Mouse (Mus musculus): ENCODE results near the gene Etd. TPM values are rescaled to one million over a fixed set of nuclear protein-coding genes. Genes with fewer than 3 reads are reported as not detected.
"Not testable (repeated sequence)": the region's sequence is repeated elsewhere in the genome, so short reads cannot be mapped to it uniquely, and the experiment has no call there.

Gene Etd
- polyA plus RNA-seq (2015; fragmentation: Nextera tagmentation; extraction: Ambion mirVana), result not detected in 2 replicates

- Histone ChIP-seq H3K36me3 (ENCODE audit: control insufficient read depth, insufficient read depth, low read length) (no peaks in the 10 kb centered on the region), H3K27ac (ENCODE audit: low read length) (no peak within 1 kb of the TSS), H3K4me1 (replicated peaks; ENCODE audit: control insufficient read depth, insufficient read depth, low read length) (no peaks in the 10 kb centered on the region), H3K4me2 (ENCODE audit: low read depth, low read length) (no peak within 1 kb of the TSS), H3K27me3 (ENCODE audit: control insufficient read depth, insufficient read depth, low read depth, low read length) (no peaks in the 10 kb centered on the region), H3K9ac (ENCODE audit: low read length) (no peak within 1 kb of the TSS), H3K4me3 (ENCODE audit: low read length) (no peak within 1 kb of the TSS), H3K9me3 (ENCODE audit: control insufficient read depth, low read length) (no peaks in the 10 kb centered on the region)
- WGBS, result 78% methylated on average over 3 of the region's 3 CpGs
- no peak for ATAC-seq (ENCODE audit: low read depth)
Measured at GRCm38 (mm10) chrX:53434618-53435017, at the start of gene Etd. Etd (plus strand) TSS chrX:53434918.

GRCm38 (mm10) chrX:53386362-53386761 lies 48.4 kb upstream of the Etd start:
- ATAC-seq (ENCODE audit: low read depth), result no peak
- Histone ChIP-seq H3K36me3 (ENCODE audit: control insufficient read depth, insufficient read depth, low read length) (no peaks in the 10 kb centered on the region), H3K27ac (ENCODE audit: low read length) (no peak overlapping the region), H3K4me2 (ENCODE audit: low read depth, low read length) (no peak overlapping the region), H3K4me3 (ENCODE audit: low read length) (no peak overlapping the region), H3K27me3 (ENCODE audit: control insufficient read depth, insufficient read depth, low read depth, low read length) (no peaks in the 10 kb centered on the region), H3K9me3 (ENCODE audit: control insufficient read depth, low read length) (no peaks in the 10 kb centered on the region), H3K4me1 (replicated peaks; ENCODE audit: control insufficient read depth, insufficient read depth, low read length) (no peaks in the 10 kb centered on the region), H3K9ac (ENCODE audit: low read length) (no peak overlapping the region)
- WGBS, result 45% methylated on average over 3 of the region's 3 CpGs

- Histone ChIP-seq H3K4me3 (ENCODE audit: low read length) (no peak overlapping the region), H3K9me3 (ENCODE audit: control insufficient read depth, low read length) (no peaks in the 10 kb centered on the region), H3K36me3 (ENCODE audit: control insufficient read depth, insufficient read depth, low read length) (no peaks in the 10 kb centered on the region), H3K4me2 (ENCODE audit: low read depth, low read length) (no peak overlapping the region), H3K27me3 (ENCODE audit: control insufficient read depth, insufficient read depth, low read depth, low read length) (no peaks in the 10 kb centered on the region), H3K9ac (ENCODE audit: low read length) (no peak overlapping the region), H3K4me1 (replicated peaks; ENCODE audit: control insufficient read depth, insufficient read depth, low read length) (no peaks in the 10 kb centered on the region), H3K27ac (ENCODE audit: low read length) (no peak overlapping the region)
- WGBS, result 63% methylated on average over 1 of the region's 1 CpGs
- no peak for ATAC-seq (ENCODE audit: low read depth)
Measured at GRCm38 (mm10) chrX:53432888-53433287, 1.8 kb upstream of the Etd start.

- Histone ChIP-seq H3K4me1 (replicated peaks; ENCODE audit: control insufficient read depth, insufficient read depth, low read length) (no peaks in the 10 kb centered on the region), H3K4me3 (ENCODE audit: low read length) (no peak overlapping the region), H3K9me3 (ENCODE audit: control insufficient read depth, low read length) (no peaks in the 10 kb centered on the region), H3K4me2 (ENCODE audit: low read depth, low read length) (no peak overlapping the region), H3K9ac (ENCODE audit: low read length) (no peak overlapping the region), H3K36me3 (ENCODE audit: control insufficient read depth, insufficient read depth, low read length) (no peaks in the 10 kb centered on the region), H3K27ac (ENCODE audit: low read length) (no peak overlapping the region), H3K27me3 (ENCODE audit: control insufficient read depth, insufficient read depth, low read depth, low read length) (no peaks in the 10 kb centered on the region)
- ATAC-seq (ENCODE audit: low read depth), result no peak
- 39% methylated on average over 3 of the region's 3 CpGs for WGBS
Measured at GRCm38 (mm10) chrX:53459573-53459972, 24.9 kb downstream of the Etd start.

- not testable (repeated sequence) for H3K27ac ChIP-seq (ENCODE audit: low read length); H3K9ac ChIP-seq (ENCODE audit: low read length); H3K4me2 ChIP-seq (ENCODE audit: low read depth, low read length); H3K4me3 ChIP-seq (ENCODE audit: low read length); H3K27me3 ChIP-seq (ENCODE audit: control insufficient read depth, insufficient read depth, low read depth, low read length); H3K9me3 ChIP-seq (ENCODE audit: control insufficient read depth, low read length); ATAC-seq (ENCODE audit: low read depth); H3K4me1 ChIP-seq (replicated peaks; ENCODE audit: control insufficient read depth, insufficient read depth, low read length); H3K36me3 ChIP-seq (ENCODE audit: control insufficient read depth, insufficient read depth, low read length)
Measured at GRCm38 (mm10) chrX:53464194-53464593, 29.5 kb downstream of the Etd start.

Other genes starting within 250 kb of the Etd start
- 19.5 and 21.1 TPM in 2 replicates for gene Plac1, start 194.8 kb upstream of the Etd start, polyA plus RNA-seq (2015; fragmentation: Nextera tagmentation; extraction: Ambion mirVana)
- gene Fam122b, start 165.1 kb upstream of the Etd start, polyA plus RNA-seq (2015; fragmentation: Nextera tagmentation; extraction: Ambion mirVana), result 13.6 and 15.7 TPM in 2 replicates
- gene Fam122c, start 161.5 kb upstream of the Etd start, polyA plus RNA-seq (2015; fragmentation: Nextera tagmentation; extraction: Ambion mirVana), result not detected in 2 replicates
- 41.4 and 42.0 TPM in 2 replicates for gene Mospd1, start 64.4 kb upstream of the Etd start, polyA plus RNA-seq (2015; fragmentation: Nextera tagmentation; extraction: Ambion mirVana)
- 37.7 and 38.0 TPM in 2 replicates for gene Rtl8c, start 173.1 kb downstream of the Etd start, polyA plus RNA-seq (2015; fragmentation: Nextera tagmentation; extraction: Ambion mirVana)
- gene Gm14597, start 174.1 kb downstream of the Etd start, polyA plus RNA-seq (2015; fragmentation: Nextera tagmentation; extraction: Ambion mirVana), result not detected in 2 replicates
- 91.9 and 93.6 TPM in 2 replicates for gene Rtl8a, start 208.8 kb downstream of the Etd start, polyA plus RNA-seq (2015; fragmentation: Nextera tagmentation; extraction: Ambion mirVana)
- 73.3 and 75.5 TPM in 2 replicates for gene Rtl8b, start 235.5 kb downstream of the Etd start, polyA plus RNA-seq (2015; fragmentation: Nextera tagmentation; extraction: Ambion mirVana)

Data from lung, embryonic 16.5 days (tissue).